ENCODE assay signal across 8 mouse cellular contexts in genomic region chr2:122117961-122118958, GRCm38 (mm10). TPM values are rescaled to one million over a fixed set of nuclear protein-coding genes. Genes with fewer than 3 reads are reported as not detected.
DNase-seq lines count a peak whose midpoint lies in the region; ATAC-seq lines count a peak whose summit lies in the region.

TSS of gene Spg11 (minus strand) at chr2:122118386.

- peak within 1 kb of the TSS; percentile 68 for H3K4me3 ChIP-seq in hindbrain, embryonic 15.5 days

- WGBS in hindbrain, embryonic 15.5 days, result under 1% methylated on average over 46 of the region's 47 CpGs

- peak within 1 kb of the TSS; percentile 82 for H3K9ac ChIP-seq in hindbrain, embryonic 15.5 days

- peak within 1 kb of the TSS; percentile 93 for H3K27ac ChIP-seq in hindbrain, embryonic 15.5 days (replicated peaks)

- peak; percentile 100 for ATAC-seq in hindbrain, embryonic 15.5 days (ENCODE audit: low FRiP score, low read depth)

- peaks cover 6% of the 10 kb centered on the region; the same call in 1 of the 2 replicates for H3K36me3 ChIP-seq in hindbrain, embryonic 15.5 days

- H3K4me2 ChIP-seq in hindbrain, embryonic 15.5 days, result peak within 1 kb of the TSS; percentile 65

- DNase-seq in T-cell, adult 2 months (ENCODE audit: low spot score), result peak; percentile 99
- DNase-seq in cerebellum, postnatal 36 days, result peak; percentile 97
- peak; percentile 99 for DNase-seq in frontal cortex, postnatal 36 days (ENCODE audit: low spot score in 2 of 2)
- DNase-seq in left cerebral cortex, adult 11 months (ENCODE audit: low spot score), result peak; percentile 97
- peak; percentile 98 for DNase-seq in lung, postnatal 4 days
- DNase-seq in retina, postnatal 7 days (ENCODE audit: low read depth, low spot score), result peak; percentile 92
- peak; percentile 96 for DNase-seq in urinary bladder, adult 2 months (ENCODE audit: low spot score)

- H3K9me3 ChIP-seq in hindbrain, embryonic 15.5 days, result no peaks in the 10 kb centered on the region

- H3K4me1 ChIP-seq in hindbrain, embryonic 15.5 days (replicated peaks), result peaks cover 16% of the 10 kb centered on the region

- no peaks in the 10 kb centered on the region for H3K27me3 ChIP-seq in hindbrain, embryonic 15.5 days

RNA-seq across cellular contexts. Expression of gene Spg11, which starts in this region (rescaled TPM):
- polyA plus RNA-seq in hindbrain, embryonic 15.5 days (2015; fragmentation: Nextera tagmentation; extraction: Ambion mirVana), result 6.8 and 8.2 TPM in 2 replicates
- polyA plus RNA-seq in urinary bladder, adult 2 months (2012; rRNA removed), result 8.9 and 10.1 TPM in 2 replicates

Comparison
In these comparisons a context has a peak if more than half of its experiments do, and no peak if none do; other contexts are left out.
1. Peak in every context shown above with its lines: DNase-seq, ATAC-seq, H3K4me3 ChIP-seq and H3K27ac ChIP-seq.